Mouse (Mus musculus) stomach, embryonic 14.5 days (tissue): ENCODE results near the gene Gm45021. TPM values are rescaled to one million over a fixed set of nuclear protein-coding genes. Genes with fewer than 3 reads are reported as not detected.

Experiments
- ATAC-seq: fragments of 200-750 bp; cut with Nextera tagmentation; 2 replicates; pipeline ENCODE4 v1.8.0; 2017; ENCODE audit warnings: low read depth, moderate TSS enrichment; ENCODE audit not compliant: insufficient number of reproducible peaks, insufficient read depth, low FRiP score
- H3K27ac ChIP-seq: fragments of 300-500 bp; sonication (generic); 2 replicates; pipeline ENCODE4 v1.5.1; 2014; ENCODE audit warnings: mild to moderate bottlenecking, low read length, moderate library complexity, mixed read lengths
- H3K27me3 ChIP-seq: fragments of 300-500 bp; sonication (generic); 2 replicates; pipeline ENCODE4 v1.6.1; 2014; ENCODE audit warnings: low read length, control low read depth, mixed read lengths; ENCODE audit not compliant: control insufficient read depth, insufficient read depth
- H3K36me3 ChIP-seq: fragments of 300-500 bp; sonication (generic); 2 replicates; pipeline ENCODE4 v1.6.1; 2014; ENCODE audit warnings: mild to moderate bottlenecking, control low read depth, low read length, moderate library complexity, mixed read lengths; ENCODE audit not compliant: control insufficient read depth, insufficient read depth
- H3K4me1 ChIP-seq: fragments of 300-500 bp; sonication (generic); 2 replicates; pipeline ENCODE4 v1.6.1; 2014; ENCODE audit warnings: low read length, control low read depth, mixed read lengths; ENCODE audit not compliant: control insufficient read depth, insufficient read depth
- H3K4me2 ChIP-seq: fragments of 300-500 bp; sonication (generic); replicated peaks from 2 replicates; pipeline ENCODE4 v1.6.1; 2014; ENCODE audit warnings: low read depth, low read length, control low read depth
- H3K4me3 ChIP-seq: fragments of 300-500 bp; sonication (generic); 2 replicates; pipeline ENCODE4 v1.5.1; 2014; ENCODE audit warnings: low read depth, low read length, control low read depth
- H3K9ac ChIP-seq: fragments of 300-500 bp; sonication (generic); replicated peaks from 2 replicates; pipeline ENCODE4 v1.6.1; 2014; ENCODE audit warnings: low read depth, mild to moderate bottlenecking, control low read depth, low read length, moderate library complexity, mixed read lengths
- H3K9me3 ChIP-seq: fragments of 300-500 bp; sonication (generic); 2 replicates; pipeline ENCODE4 v1.6.1; 2016; ENCODE audit warnings: low read depth, low read length, control low read depth; ENCODE audit not compliant: control insufficient read depth
- WGBS: fragments of 180-500 bp; shearing (Covaris S2); extraction: QIAGEN DNeasy Blood & Tissue Kit; methylation state at CpG from one replicate; pipeline ENCODE4 v1.1.7; 2014; 5-methylcytosine and 5-hydroxymethylcytosine counted together
- polyA plus RNA-seq: library from polyadenylated mRNA; unstranded; fragments of >200 nt; fragmentation: Nextera tagmentation; extraction: Ambion mirVana; gene quantifications from 2 replicates; pipeline ENCODE4 v1.2.1, GENCODE M21; 2014

The Gm45021 gene
- not detected in 2 replicates for polyA plus RNA-seq

- H3K27ac ChIP-seq, result peak within 1 kb of the TSS; percentile 44; the same call in 1 of the 2 replicates
- no peaks in the 10 kb centered on the region for H3K9me3 ChIP-seq
- H3K4me2 ChIP-seq, result no peak within 1 kb of the TSS
- WGBS, result 39% methylated on average over 6 of the region's 6 CpGs
- H3K4me1 ChIP-seq, result no peaks in the 10 kb centered on the region
- H3K27me3 ChIP-seq, result no peaks in the 10 kb centered on the region
- no peak within 1 kb of the TSS for H3K9ac ChIP-seq
- H3K4me3 ChIP-seq, result no peak within 1 kb of the TSS
- ATAC-seq, result no peak
- no peaks in the 10 kb centered on the region for H3K36me3 ChIP-seq
Observed at GRCm38 (mm10) chr6:48589194-48589750, at the start of gene Gm45021. Gene Gm45021, plus strand, starts transcription at chr6:48589610.

DNA sequence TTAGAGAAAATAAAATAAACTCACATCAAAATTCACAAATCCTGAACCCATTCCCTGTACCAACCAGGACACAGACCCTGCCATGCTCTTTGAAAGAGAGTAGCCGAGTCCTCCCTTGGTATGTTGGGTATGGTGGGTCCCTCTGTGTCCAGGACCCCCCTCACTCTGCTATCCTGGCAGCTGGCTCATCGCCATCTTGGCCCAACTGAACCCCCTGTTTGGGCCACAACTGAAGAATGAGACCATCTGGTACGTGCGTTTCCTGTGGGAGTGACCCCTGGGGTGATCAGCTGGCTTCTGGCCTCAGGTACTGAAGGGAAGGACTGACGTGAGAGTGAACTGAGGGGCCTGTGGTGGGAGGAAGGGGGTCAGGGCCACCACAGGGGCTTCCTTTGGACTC, 49.5 kb upstream of the Gm45021 start:
- Histone ChIP-seq H3K27me3 (no peaks in the 10 kb centered on the region), H3K4me3 (no peak overlapping the region), H3K4me2 (no peak overlapping the region), H3K9ac (no peak overlapping the region), H3K9me3 (no peaks in the 10 kb centered on the region), H3K36me3 (no peaks in the 10 kb centered on the region), H3K27ac (no peak overlapping the region), H3K4me1 (peaks cover 10% of the 10 kb centered on the region; the same call in 1 of the 2 replicates)
- ATAC-seq, result no peak
- WGBS, result 68% methylated on average over 5 of the region's 5 CpGs

- Histone ChIP-seq H3K4me1 (peaks cover 10% of the 10 kb centered on the region; the same call in 1 of the 2 replicates), H3K27me3 (no peaks in the 10 kb centered on the region), H3K36me3 (no peaks in the 10 kb centered on the region), H3K9ac (no peak overlapping the region), H3K9me3 (no peaks in the 10 kb centered on the region), H3K4me3 (no peak overlapping the region), H3K27ac (no peak overlapping the region), H3K4me2 (no peak overlapping the region)
- no peak for ATAC-seq
- 34% methylated on average over 3 of the region's 3 CpGs for WGBS
Observed at GRCm38 (mm10) chr6:48540721-48541120, 48.7 kb upstream of the Gm45021 start.

DNA sequence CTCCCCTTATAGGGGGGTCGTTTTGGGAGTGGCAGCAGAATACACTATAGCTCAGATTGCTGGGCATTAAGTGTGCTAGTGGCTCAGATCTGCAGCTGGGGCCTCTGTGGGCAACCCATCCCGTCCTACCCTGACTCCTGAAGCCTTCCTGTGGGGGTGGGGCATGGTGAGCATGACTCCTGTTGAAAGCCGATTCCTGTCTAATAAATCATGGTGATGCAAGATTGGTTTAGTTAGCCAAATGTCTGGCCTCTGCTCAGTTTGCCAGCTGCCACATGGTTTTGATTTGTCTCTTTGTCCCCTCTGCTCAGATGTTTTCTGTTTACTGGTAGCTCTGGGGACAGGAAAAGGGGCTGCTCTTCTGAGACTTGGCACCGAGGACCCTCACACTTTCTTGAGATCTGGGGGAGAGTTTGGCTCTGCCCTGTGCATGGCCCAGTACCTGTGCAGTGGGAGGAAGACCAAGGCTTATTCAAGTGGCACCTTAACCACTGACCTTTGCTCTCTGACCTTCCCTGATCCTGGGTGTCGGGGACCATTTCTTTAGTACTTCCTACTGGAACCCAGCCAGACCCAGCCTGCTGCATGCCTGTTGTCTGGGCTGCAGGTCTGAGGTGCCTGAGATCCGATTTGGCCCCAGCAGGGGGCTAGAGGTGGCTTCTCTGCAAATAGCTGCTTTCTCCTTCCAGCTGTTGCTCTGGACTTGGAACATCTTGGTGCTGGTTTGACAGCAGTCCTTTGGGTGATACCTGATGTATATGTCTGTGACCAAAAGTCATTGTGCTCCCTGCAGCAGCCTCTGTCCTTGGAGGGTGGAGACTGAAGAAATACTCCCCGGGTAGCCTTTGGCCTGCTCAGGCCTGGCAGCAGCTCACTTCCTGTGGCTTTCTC, 47.6 kb upstream of the Gm45021 start:
- no peak for ATAC-seq
- no peak overlapping the region for H3K4me2 ChIP-seq
- peaks cover 10% of the 10 kb centered on the region; the same call in 1 of the 2 replicates for H3K4me1 ChIP-seq
- H3K9ac ChIP-seq, result no peak overlapping the region
- no peaks in the 10 kb centered on the region for H3K9me3 ChIP-seq
- H3K27me3 ChIP-seq, result no peaks in the 10 kb centered on the region
- no peak overlapping the region for H3K4me3 ChIP-seq
- H3K36me3 ChIP-seq, result no peaks in the 10 kb centered on the region
- WGBS, result 28% methylated on average over 7 of the region's 7 CpGs
- H3K27ac ChIP-seq, result no peak overlapping the region

DNA sequence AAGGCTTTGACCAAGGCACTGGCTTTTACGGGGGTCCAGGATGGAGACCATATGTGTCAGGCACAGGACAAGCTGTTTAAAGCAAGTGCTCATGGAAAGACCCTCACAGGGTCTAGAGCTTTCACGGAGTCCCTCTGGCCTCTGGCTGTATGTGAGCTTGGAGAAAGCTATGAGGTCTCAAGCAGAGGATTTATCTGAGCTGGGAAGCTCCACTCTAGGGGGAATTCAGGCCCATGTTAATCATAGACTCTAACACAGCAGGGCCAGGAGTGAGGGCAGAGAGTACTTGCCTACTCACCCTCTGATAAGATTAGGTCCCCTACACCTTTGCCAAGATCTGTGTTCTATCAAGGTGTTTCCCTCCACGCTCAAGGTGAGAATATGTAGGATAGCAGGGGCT, 46.8 kb upstream of the Gm45021 start:
- H3K4me3 ChIP-seq, result no peak overlapping the region
- no peak overlapping the region for H3K9ac ChIP-seq
- no peak overlapping the region for H3K4me2 ChIP-seq
- no peaks in the 10 kb centered on the region for H3K9me3 ChIP-seq
- ATAC-seq, result no peak
- peaks cover 7% of the 10 kb centered on the region; the same call in 1 of the 2 replicates for H3K4me1 ChIP-seq
- WGBS, result 84% methylated on average over 3 of the region's 3 CpGs
- H3K27ac ChIP-seq, result no peak overlapping the region
- no peaks in the 10 kb centered on the region for H3K36me3 ChIP-seq
- no peaks in the 10 kb centered on the region for H3K27me3 ChIP-seq

GRCm38 (mm10) chr6:48545251-48545650, 44.2 kb upstream of the Gm45021 start:
- H3K27me3 ChIP-seq, result no peaks in the 10 kb centered on the region
- H3K27ac ChIP-seq, result no peak overlapping the region
- no peaks in the 10 kb centered on the region for H3K9me3 ChIP-seq
- H3K4me1 ChIP-seq, result peaks cover 7% of the 10 kb centered on the region; the same call in 1 of the 2 replicates
- no peak overlapping the region for H3K4me2 ChIP-seq
- 76% methylated on average over 5 of the region's 5 CpGs for WGBS
- no peak overlapping the region for H3K9ac ChIP-seq
- H3K36me3 ChIP-seq, result no peaks in the 10 kb centered on the region
- no peak overlapping the region for H3K4me3 ChIP-seq
- ATAC-seq, result no peak

DNA sequence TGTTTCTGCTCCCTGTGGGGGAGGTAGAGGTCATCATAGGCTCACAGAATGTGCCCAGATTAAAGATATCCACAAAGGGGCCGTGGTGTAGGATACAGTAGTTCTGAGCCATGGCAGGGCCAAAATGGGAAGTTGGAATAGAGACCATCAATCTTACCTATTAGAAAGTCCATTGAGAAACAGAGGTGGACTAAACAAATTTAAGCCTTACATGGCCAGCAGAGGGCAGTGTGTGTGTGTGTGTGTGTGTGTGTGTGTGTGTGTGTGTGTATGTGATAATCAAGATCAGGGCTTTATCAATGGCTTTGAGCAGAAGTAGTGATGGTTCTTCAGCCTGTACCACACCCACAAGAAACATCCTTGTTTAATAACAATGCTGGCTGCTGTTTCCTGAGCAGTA, 43.1 kb upstream of the Gm45021 start:
- no peaks in the 10 kb centered on the region for H3K27me3 ChIP-seq
- peaks cover 7% of the 10 kb centered on the region; the same call in 1 of the 2 replicates for H3K4me1 ChIP-seq
- no peak overlapping the region for H3K4me3 ChIP-seq
- ATAC-seq, result no peak
- H3K27ac ChIP-seq, result no peak overlapping the region
- no peaks in the 10 kb centered on the region for H3K36me3 ChIP-seq
- 38% methylated on average over 1 of the region's 1 CpGs for WGBS
- no peak overlapping the region for H3K9ac ChIP-seq
- H3K9me3 ChIP-seq, result no peaks in the 10 kb centered on the region
- H3K4me2 ChIP-seq, result no peak overlapping the region

GRCm38 (mm10) chr6:48546858-48547257, 42.6 kb upstream of the Gm45021 start:
- Histone ChIP-seq H3K9ac (no peak overlapping the region), H3K9me3 (no peaks in the 10 kb centered on the region), H3K4me2 (no peak overlapping the region), H3K27ac (no peak overlapping the region), H3K4me3 (no peak overlapping the region), H3K36me3 (no peaks in the 10 kb centered on the region), H3K4me1 (peaks cover 3% of the 10 kb centered on the region; the same call in 1 of the 2 replicates), H3K27me3 (no peaks in the 10 kb centered on the region)
- no peak for ATAC-seq
- WGBS, result 39% methylated on average over 4 of the region's 4 CpGs
